Mouse (Mus musculus): Measurements from ENCODE around the gene Rnf144a. TPM values are rescaled to one million over a fixed set of nuclear protein-coding genes. Genes with fewer than 3 reads are reported as not detected.

The Rnf144a gene
- total RNA-seq, 2 experiments from 2014 or later, result 8.5 to 12.9 TPM

- ATAC-seq (replicated peaks; ENCODE audit: low FRiP score, poor library complexity, severe bottlenecking), result no peak
Measured at GRCm38 (mm10) chr12:26377691-26378090, 37.4 kb downstream of the Rnf144a start.

- ATAC-seq (replicated peaks; ENCODE audit: low FRiP score, poor library complexity, severe bottlenecking), result no peak
Measured at GRCm38 (mm10) chr12:26376541-26377323, 38.3 kb downstream of the Rnf144a start.

GRCm38 (mm10) chr12:26373721-26374120 lies 41.3 kb downstream of the Rnf144a start:
- no peak for ATAC-seq (replicated peaks; ENCODE audit: low FRiP score, poor library complexity, severe bottlenecking)

- no peak for ATAC-seq (replicated peaks; ENCODE audit: low FRiP score, poor library complexity, severe bottlenecking)
Measured at GRCm38 (mm10) chr12:26370004-26370403, 45.0 kb downstream of the Rnf144a start.

GRCm38 (mm10) chr12:26367361-26367760 lies 47.7 kb downstream of the Rnf144a start:
- ATAC-seq (replicated peaks; ENCODE audit: low FRiP score, poor library complexity, severe bottlenecking), result no peak

GRCm38 (mm10) chr12:26366372-26366771 lies 48.7 kb downstream of the Rnf144a start:
- no peak for ATAC-seq (replicated peaks; ENCODE audit: low FRiP score, poor library complexity, severe bottlenecking)

GRCm38 (mm10) chr12:26365531-26366315 lies 49.3 kb downstream of the Rnf144a start:
- no peak for ATAC-seq (replicated peaks; ENCODE audit: low FRiP score, poor library complexity, severe bottlenecking)

- no peak for ATAC-seq (replicated peaks; ENCODE audit: low FRiP score, poor library complexity, severe bottlenecking)
Measured at GRCm38 (mm10) chr12:26364822-26365221, 50.2 kb downstream of the Rnf144a start.

- ATAC-seq (replicated peaks; ENCODE audit: low FRiP score, poor library complexity, severe bottlenecking), result no peak
Measured at GRCm38 (mm10) chr12:26360946-26361523, 54.0 kb downstream of the Rnf144a start.

- no peak for ATAC-seq (replicated peaks; ENCODE audit: low FRiP score, poor library complexity, severe bottlenecking)
Measured at GRCm38 (mm10) chr12:26359817-26360216, 55.2 kb downstream of the Rnf144a start.

GRCm38 (mm10) chr12:26359241-26359640 lies 55.8 kb downstream of the Rnf144a start:
- no peak for ATAC-seq (replicated peaks; ENCODE audit: low FRiP score, poor library complexity, severe bottlenecking)

GRCm38 (mm10) chr12:26357246-26357645 lies 57.8 kb downstream of the Rnf144a start:
- ATAC-seq (replicated peaks; ENCODE audit: low FRiP score, poor library complexity, severe bottlenecking), result no peak

GRCm38 (mm10) chr12:26356191-26356590 lies 58.9 kb downstream of the Rnf144a start:
- ATAC-seq (replicated peaks; ENCODE audit: low FRiP score, poor library complexity, severe bottlenecking), result no peak

GRCm38 (mm10) chr12:26351321-26351720 lies 63.7 kb downstream of the Rnf144a start:
- no peak for ATAC-seq (replicated peaks; ENCODE audit: low FRiP score, poor library complexity, severe bottlenecking)

- ATAC-seq (replicated peaks; ENCODE audit: low FRiP score, poor library complexity, severe bottlenecking), result no peak
Measured at GRCm38 (mm10) chr12:26344408-26344807, 70.6 kb downstream of the Rnf144a start.

- ATAC-seq (replicated peaks; ENCODE audit: low FRiP score, poor library complexity, severe bottlenecking), result no peak
Measured at GRCm38 (mm10) chr12:26343131-26343530, 71.9 kb downstream of the Rnf144a start.

GRCm38 (mm10) chr12:26342663-26343062 lies 72.4 kb downstream of the Rnf144a start:
- no peak for ATAC-seq (replicated peaks; ENCODE audit: low FRiP score, poor library complexity, severe bottlenecking)

- ATAC-seq (replicated peaks; ENCODE audit: low FRiP score, poor library complexity, severe bottlenecking), result no peak
Measured at GRCm38 (mm10) chr12:26342086-26342485, 73.0 kb downstream of the Rnf144a start.

GRCm38 (mm10) chr12:26340621-26341020 lies 74.4 kb downstream of the Rnf144a start:
- no peak for ATAC-seq (replicated peaks; ENCODE audit: low FRiP score, poor library complexity, severe bottlenecking)

- ATAC-seq (replicated peaks; ENCODE audit: low FRiP score, poor library complexity, severe bottlenecking), result no peak
Measured at GRCm38 (mm10) chr12:26339886-26340285, 75.2 kb downstream of the Rnf144a start.

- no peak for ATAC-seq (replicated peaks; ENCODE audit: low FRiP score, poor library complexity, severe bottlenecking)
Measured at GRCm38 (mm10) chr12:26339181-26339580, 75.9 kb downstream of the Rnf144a start.

Measured in erythroblast, adult 5-6 weeks (primary cell).